Mouse (Mus musculus): ENCODE measurements at regions not wholly inside any gene's neighbourhood (a gene's known extent, or its start where the extent isn't known, plus 50 kb on each side); places are given as distances from the start of the nearest gene placed in this dataset.
"Not testable (repeated sequence)": the region's sequence is repeated elsewhere in the genome, so short reads cannot be mapped to it uniquely, and the experiment has no call there.

DNA sequence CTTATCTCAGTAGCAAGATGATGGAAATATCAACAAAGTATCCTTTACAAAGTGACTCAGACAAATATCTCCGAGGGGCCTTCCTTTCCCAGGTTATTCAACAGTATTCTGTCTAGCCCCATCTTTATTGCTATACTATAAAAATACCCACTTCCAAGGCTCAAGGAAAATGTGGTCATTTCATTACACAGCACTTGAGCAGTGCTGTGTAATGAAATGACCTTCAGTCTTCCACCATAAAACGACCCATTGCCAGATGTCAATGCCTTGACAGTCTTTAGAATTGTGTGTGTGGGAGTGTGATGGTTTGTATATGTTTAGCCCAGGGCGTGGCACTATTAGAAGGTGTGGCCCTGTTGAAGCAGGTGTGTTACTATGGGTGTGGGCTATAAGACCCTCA is 124.3 kb upstream of the Teddm2 start:
- no peak for DNase-seq

DNA sequence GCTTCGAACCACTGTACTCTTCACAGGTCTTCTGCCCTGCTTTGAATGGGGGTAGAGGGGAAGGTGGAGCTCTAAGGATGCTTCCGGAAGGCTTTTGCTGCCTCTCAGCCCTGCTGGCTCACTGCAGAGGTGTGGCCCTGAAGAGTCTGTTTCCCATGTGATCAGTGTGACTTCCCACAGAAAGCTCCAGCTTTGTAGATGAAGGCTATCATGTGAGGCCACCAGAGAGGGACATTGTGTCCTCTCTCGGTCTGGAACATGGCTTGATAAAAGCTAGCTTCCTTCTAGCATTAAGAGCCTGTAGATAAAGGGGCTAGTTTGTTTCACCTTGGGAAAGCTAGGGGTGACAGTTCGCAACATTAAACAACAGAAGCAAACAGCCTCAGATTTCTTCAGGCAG is 127.3 kb upstream of the Teddm2 start:
- no peak for DNase-seq

DNA sequence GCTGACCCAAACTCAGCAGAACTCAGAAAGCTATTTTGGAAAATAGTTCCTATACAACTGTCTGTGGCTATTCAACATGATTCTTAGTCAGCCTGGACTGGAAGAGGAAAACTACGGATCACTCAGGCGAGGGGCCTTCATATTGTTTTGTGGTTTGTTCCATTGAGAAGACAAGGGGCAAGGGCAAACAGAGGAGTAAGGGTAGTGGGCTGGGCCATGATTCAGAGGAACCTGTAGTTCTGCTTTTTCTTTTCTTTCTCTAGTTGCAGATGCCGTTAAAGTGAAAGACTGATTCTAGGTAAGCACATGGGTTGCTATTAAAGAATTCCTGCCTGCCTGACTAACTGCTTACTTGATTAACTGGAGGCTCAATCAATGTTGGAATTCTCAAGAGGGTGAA is 129.8 kb upstream of the Teddm2 start:
- DNase-seq: no peak

DNA sequence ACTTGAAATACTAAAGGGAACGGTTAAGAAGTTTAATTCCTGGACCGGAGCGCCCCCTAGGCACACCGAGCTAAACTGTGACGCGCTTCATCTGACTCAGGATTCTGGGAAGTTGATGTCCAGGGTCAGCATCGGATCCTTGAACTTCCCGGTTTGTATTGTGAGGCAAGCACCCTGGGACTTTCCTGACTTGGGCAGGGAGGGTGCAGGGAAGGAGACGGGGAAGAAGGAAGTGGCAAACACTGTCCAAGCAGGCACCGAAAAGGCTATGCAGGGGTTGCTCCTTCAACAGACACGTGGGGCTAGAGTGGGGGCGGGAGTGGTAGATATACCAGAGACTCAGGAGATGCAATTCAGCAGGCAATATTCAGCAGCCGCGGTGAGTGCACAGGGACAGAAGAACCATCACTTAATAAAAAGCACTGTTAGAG is 132.7 kb upstream of the Teddm2 start:
- peak; percentile 71 to 79 for DNase-seq

DNA sequence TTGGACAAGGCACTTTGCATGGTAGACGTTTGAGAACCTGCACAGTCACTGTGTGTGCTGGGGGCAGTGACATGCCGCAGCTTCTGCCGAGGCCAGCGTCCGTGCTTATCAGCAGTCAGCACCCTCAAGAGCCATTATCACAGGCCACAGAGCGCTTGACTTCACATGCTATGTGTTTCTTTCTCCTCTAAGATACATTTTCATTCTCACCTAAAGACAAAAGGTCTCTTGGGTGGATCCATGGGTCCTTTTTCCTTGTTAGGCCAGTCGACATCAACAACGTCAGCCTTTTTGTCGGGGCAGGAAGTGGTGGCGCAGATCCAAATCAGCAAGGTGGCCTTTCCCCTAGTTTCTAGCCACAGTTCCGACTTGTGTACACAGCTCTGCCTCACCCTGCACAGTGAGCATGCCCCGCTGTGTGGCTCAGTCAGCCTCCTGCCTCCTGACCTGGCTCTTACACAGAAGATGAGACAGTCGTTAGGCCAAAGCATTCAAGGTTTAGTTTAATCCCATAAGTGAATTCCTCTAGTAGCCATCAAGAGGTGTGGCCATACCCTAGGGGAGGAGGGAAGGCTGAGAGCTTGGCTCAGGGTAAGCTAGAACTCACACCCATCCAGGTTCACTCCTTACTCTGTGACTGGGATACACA is 134.1 kb upstream of the Teddm2 start:
- peak; percentile 12 to 18 for DNase-seq

DNA sequence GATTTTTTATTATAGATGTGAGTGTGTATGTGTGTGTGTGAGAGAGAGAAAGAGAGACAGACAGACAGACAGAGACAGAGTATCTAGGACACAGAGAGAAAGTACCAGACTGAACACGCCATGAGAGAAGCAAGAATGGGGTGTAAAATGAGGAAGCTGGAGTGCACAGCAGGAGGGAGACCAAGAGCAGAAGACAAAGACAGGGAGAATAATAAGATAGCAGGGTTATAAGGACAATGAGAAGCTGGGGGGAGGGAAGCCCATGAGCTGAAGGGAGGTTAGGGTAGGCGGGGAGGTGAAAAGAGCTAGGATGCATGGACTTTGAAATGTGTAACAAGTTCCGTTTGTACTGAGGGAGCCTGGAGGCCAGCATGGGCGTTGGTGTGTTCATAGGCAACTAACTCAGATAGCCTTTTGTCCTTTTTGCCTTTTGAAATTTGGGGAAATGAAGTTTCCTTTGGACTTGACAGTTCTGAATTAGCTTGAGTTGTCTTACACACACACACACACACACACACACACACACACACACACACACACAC is 136.8 kb upstream of the Teddm2 start:
- DNase-seq: no peak

DNA sequence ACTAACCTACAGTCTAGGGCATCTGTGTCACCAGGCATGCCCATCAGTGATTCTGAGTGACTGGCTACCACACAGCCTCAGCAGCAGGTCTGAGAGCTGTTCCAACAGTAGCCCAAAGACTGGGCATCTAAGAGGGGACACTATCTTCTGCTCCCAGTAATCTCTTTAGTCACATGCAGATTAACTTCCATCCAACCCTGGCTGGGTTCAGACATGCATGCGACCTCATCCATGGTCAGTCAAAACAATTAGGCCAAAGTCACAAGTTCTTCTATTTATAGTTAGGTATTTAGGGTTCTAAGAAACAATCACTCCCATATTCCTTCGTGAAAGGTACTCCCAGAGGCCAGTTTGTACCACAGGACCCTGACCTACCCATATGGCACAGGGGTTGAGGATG is 138.2 kb upstream of the Teddm2 start:
- no peak for DNase-seq

DNA sequence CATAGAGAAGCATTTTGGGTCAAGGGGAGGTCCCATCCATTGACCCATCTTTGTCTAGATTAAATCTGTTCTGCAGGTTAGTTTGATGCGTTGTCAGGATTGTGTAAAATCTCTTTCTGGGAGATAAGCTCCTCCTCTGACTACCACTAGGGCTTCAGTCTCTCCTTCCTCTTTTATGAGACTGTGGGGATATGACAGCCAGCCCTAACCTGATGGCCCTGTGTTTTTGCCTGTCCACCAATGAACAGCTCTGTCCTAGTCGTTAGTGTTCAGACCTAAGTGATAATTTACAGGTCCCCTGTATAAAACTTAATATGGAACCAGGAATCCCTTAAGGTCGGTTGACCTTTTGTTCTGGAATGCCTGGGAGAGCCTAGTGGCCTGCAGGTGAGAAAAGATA is 140.9 kb upstream of the Teddm2 start:
- no peak for DNase-seq

DNA sequence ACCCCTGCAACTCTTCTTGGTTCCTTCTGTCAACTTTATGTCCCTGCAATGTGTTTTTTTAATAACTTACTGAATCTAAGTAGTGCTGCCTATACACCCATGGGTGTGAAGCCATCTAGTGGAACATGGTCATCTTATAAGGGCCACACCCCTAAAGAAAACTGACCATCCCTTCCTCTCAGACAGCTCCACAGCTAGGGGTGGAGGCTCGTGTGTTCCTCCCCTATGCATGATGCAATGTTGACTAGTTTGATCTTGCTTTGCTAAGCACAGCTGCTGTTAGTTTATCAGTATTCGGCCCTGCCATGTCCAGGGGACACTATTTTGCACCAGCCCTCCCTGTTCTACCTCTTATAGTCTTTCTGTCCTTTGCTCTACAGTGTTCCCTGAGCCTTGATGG is 142.9 kb upstream of the Teddm2 start:
- no peak for DNase-seq

DNA sequence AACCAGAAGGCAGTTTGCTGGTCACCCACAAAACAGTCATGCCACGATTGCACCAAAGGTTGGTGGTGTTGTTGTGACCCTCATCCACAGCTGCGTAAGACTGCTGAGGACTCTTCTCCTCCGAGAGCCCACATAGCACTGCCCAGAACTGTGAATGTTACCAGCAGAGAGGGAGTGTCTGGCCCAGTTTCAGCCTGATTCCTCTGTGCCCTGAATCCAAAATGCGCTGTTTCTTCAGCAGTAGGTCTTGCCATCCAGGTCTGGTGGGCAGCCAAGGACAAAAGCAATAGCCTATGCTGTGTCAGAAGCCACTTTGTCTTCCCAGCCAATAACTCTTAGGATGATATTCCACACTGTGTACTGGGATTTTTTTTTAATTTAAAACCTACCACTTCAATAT is 144.7 kb upstream of the Teddm2 start:
- DNase-seq: peak in 1 of 2 experiments; percentile 17

DNA sequence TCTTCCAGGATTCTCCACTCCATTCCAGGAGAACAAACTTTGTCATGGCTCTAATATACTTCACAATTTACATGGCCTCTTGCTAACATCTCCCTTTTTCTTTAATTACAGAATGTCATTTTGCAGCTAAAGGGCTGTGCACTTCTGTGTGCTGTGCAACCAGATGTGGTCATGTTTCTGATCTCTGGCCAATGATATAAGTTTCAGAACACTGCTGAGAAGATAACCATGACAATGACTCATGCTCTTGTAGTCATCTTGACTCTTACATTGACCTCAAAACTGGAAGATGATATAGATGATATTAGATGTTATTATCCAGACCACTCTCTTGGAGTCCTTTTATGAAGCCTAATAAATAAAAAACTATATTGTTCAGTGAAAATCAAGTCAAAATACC is 145.9 kb upstream of the Teddm2 start:
- no peak for DNase-seq

DNA sequence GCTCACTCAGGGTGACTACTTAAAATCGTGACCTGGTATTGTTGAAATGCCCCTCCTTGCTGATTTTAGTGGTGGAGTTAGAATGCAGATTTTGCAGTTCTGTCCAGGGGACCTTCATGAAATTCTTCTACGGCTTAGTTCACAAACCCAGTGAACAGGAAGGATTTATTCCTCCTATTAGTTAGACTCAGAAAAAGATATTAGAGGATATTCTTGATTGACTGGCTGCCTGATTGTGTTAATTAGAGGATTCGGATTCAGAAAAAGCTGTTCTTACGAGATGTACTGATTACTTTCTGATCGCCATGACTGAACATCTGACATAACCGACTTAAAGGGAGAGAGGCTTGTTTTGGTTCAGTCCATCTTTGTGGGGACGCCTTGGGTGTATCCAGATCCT is 147.3 kb upstream of the Zfp648 start:
- DNase-seq: no peak

DNA sequence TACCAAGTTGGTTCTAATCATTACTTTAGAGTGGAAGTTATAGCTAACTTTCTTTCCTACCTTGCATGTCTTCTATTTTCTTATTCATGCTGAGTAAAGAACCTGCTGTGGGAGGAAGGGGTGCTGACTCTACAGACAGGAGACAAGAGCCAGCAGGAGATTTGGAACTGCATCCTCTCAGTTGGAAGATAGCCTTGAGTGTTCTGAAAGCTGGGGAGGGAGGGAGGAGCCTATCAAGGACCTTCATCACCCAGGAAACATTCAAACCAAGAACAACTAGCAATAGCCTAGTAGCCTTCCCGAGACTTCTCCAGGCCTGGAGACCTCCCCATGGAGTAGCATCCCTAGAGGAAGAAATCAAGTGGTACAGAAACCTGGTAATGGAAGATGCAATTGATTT is 146.1 kb upstream of the Zfp648 start:
- DNase-seq: no peak

DNA sequence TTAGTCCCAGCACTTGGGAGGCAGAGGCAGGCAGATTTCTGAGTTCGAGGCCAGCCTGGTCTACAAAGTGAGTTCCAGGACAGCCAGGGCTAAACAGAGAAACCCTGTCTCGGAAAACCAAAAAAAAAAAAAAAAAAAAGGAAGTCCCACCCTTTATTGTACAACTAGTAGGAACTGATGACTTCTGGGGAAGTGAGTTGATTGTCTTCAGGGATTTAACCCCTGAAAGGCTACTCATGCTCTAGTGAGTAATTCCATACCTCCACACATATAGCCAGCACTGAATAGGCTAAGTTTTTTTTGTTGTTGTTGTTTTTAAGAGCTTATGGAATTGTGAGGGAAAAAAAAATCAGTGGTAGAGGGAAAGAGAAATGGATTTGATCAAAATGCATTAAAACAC is 139.6 kb upstream of the Zfp648 start:
- DNase-seq: not testable (repeated sequence)

DNA sequence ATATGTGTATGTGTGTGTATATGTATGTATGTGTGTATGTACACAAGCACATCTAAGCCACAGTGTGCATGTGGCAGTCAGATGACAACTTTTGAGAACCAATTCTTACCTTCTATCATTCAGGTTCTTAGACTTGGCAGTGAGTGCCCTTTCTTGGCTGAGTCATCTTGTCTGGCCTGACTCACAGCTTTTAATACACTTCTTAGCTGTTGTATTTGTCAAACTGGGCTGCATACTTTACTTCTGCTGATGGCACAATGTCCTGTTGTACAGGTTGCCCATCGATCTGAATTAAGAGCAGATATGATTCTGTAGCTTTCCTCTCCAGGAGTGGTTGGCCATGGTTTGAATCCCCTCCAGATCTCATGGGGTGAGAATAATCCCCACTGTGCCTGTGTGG is 139.1 kb upstream of the Zfp648 start:
- no peak for DNase-seq

DNA sequence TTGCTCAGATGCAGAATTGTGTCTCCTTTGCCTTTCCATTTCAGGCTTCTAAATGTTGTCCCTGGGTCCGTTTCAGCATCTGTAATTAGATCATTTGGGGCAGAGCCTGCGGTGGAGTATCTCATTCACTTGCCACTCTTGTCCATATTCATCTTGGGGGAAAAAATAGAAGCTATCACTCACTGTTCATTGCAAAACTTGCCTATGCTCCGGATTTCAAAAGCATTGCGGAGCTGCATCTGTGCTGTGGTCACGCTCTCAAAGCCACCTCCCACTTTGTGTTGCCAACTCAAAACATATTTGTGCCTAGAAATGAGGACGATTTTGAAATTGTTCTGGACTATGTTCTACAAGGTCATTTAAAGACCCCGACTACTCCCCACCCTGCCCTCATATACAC is 138.3 kb upstream of the Zfp648 start:
- DNase-seq: no peak

DNA sequence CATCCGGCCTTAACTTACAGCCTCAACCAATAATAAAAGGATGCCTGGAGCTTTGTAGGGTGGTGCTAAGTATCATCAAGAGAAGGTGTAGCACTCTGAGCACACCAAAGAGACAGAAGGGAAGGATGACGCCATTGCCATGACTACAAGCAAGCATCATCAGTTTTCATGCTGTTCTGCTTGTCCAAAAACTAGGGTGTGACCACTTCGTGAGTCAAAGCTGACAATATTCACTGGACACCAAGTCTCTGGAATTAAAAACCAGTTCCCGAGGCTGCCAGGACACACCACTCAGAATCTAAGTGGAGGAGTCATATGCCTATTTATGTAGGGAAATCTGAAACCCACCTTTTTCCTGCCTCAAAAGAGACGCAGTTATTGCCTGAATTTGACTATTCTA is 136.4 kb upstream of the Zfp648 start:
- DNase-seq: no peak

DNA sequence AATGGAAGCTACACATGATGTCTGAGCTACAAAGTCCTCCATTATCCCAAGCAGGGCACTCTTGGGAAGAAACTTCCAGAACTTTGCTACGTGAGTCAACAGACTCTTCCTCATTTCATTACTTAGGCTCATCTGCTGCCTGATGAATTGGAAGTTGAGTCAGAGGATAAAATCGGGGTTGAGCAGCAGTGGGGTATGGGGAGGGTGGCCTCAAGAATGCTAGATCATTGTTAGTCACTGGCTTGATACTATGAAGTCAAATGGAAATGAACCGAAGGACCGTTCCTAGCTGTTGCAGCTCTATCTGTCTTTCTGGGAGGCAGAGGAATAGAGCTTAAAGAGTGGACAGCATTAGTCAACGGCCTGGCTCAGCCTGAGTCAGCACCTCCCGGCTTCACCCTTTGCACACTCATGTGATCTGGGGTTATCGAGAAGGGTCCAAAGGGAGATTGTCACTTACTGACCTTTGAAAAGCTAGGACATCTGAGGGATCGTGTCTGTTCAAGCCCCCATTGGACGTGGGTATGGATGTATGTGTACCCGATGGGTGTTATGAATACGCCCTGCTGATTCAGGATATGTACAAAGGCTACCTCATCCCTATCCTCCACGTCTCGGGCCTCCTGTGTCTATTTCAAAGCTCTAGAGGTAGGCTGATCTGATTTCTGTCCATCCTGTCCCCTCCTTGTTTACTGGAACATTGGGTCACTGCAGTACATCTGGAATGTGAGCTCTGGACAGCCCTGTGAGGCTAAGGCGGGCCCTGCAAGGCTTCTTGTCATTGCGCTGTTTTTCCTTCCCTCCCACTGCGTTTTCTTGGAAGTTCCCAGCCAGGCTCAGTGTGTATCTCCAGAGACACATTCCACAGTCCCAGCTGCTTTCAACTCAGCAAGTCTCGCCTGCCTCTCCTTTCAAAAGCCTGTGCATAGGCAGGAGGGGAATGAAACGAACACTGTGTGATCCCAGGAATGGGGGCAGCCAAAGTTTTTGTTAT is 135.4 kb upstream of the Zfp648 start:
- DNase-seq: no peak

DNA sequence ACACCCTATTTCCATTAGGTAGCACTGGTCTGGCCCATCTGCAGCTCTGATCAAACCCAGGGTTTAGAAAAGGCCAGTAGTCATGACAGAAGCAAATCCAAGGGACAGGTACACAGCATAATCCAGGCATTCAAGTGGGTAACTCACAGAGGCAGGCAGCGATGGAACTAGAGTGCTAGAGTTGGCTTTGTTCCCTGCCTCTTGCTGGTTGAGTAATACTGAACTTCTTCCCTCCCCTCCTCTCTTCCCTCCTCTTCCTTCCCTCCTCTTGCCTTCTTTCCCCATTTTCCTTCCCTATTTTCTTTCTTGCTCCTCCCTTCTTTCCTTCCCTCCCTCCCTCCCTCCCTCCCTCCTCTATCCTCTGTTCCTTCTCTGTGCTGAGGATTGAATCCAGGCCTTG is 133.1 kb upstream of the Zfp648 start:
- no peak for DNase-seq

DNA sequence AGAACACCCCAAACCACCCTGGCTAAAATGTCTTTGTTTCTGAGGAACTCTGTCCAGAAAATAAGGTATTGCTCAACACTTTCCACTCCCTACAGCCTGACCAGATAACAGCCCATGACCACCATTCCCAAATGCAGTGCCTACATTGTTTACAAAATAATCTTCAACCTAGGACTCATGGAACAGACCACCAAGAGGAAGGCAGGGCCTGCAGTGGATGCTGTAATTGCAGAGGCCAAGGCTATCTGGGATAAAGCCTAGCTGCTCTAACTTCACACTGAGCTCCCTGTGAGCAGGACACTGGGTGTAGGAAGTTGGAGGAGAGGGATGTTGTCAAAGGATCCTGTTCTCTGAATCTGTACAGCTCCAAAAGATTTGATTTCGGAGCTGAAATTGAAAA is 126.7 kb upstream of the Zfp648 start:
- no peak for DNase-seq

DNA sequence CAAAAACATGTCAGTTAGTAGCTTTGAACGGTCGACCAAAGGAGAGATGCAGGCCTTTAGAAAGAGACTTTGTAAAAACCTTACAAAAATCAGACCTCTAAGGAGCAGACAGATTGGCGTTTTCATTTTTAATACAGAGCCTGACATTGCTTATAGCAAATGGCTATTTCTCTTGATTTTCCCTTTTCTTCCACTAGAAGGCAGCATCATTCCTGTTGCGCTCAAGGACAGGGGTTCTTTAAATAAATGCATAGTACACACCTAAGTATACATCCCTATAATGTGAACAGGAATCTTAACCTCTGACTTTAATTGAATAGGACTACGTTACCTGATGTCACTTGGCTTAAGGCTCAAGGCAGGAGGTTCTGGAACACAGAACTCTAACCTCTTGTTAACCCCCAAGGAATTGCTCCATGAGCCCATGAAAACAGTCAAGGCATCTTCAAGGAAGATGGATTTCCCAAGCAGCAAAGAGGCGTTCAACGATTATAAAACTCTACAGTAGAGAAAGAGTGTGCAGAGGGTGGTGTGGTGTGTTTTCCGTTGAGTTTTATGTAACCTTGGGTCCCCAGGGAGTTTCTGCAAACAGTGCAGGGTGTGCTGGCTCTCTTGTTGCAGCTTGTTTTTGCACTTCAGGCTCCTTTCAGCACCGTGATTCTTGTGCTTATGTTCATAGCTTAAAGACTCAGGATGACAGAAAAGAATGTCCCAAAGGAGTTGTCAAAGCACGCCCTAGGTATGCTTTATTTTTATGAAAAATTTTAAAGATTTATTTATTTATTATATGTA is 124.1 kb upstream of the Zfp648 start:
- no peak for DNase-seq

DNA sequence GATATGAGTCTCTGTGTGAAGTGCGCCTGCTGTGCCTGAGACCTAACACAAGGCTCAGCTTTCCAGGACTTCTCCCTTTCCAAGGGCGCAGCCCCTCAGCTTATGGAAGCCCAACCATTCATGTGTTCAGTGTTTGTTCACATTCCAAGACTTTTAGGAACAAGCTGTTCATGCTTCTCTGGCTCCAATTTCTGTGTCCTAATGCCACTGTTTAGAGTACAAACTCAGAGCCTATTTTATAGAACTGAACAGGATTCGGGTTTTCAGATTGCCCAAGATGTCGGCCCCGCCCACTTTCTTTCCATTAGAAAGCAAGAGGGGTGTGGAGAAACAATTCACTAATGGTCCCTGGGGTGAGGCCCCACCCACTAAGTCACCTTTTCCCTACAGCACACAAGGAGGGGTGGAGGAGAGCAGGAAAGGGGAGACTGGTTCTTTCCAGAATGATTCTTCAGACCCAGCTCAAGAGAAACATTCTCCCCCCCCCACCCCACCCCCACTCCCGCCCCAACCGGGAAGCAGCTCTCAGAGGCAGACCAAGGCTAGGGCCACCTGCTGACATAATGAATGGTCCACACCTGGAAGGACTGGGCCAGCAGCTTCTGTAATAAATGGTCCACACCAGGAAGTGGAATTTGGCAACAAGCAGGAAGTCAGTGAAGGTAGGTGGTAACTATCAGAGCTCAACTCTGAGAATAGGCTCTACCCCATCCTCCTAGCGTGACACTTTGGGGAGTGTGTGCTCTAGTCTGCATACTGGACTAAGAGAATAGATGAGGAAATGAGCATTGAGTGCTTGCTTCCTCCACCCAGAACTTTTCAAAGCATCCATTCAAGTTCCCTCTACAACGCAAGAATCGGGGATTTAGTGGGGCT is 120.2 kb upstream of the Zfp648 start:
- no peak for DNase-seq
